Mouse (Mus musculus): Measurements from ENCODE around the gene Pkd1.
A peak's percentile ranks its signal among the peaks of the same experiment; 100 is the strongest.

Gene Pkd1

DNA sequence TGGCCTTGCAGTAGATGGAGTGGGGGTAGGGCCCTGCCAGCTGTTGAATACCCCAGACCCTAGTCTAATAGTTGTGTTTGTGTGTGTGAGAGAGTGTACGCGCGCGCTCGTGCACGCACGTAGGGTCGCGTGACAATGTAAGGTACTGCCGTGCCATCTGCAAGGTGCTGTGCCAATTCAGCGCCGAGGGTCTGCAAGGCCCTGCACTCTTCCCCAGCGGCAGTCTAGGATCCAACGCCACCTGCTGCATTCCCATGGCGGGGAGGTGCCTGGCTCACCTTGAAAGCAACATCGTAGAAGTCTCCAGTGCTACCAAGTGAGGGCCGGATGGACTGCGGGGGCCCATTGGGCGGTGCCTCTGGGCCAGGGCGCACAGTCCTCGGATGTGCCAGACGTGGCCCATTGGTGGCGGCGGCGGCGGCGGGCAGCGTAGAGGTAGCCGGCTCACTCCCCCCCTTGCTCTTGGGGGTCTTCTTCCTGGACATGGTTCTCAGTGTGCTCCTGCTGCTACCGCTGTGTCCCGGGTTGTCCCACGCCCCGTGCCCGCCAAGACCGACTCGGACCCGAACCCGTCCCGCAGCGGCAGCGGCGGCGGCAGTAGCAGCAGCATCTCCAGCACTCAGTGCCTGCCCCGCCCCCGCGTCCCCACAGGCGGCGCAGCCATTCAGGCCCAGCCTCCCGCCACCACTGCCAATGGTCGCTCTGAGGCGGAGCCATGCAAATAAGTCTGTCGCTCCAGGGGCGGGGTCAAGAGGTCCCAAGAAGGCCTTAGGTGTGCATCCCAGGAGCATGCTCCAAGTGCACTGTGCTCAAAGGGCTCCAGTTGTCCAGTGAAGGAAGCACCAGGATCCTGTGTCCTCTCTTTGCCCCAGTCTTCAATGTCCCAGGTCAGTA, 16.3 kb upstream of the Pkd1 start:
- DNase-seq (ENCODE audit: low read depth, low spot score), result peak; percentile 74

DNA sequence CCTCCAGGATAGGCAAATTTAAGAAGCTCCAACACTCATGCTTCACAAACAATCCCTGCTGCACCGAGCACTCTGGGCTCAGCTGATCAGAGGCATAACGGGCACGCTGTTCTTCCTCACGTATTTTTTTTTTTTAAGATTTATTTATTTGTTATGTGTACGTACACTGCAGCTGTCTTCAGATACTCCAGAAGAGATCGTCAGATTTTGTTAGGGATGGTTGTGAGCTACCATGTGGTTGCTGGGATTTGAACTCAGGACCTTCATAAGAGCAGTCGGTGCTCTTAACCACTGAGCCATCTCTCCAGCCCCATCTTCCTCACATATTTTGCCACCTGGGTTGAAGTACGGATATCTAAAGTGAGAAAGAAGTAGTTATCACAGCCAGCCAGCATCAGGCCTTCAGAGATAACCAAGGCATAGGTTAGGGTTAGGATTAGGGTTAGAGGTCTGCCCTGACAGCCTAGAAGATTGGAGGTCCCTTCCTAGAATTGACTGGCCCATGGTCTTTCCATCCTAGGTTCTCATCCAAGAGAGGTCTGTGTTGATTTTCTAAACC, 15.4 kb upstream of the Pkd1 start, which contains the start of gene Rab26:
TSS of gene Rab26 (minus strand) at position 51 of the 559 bp plus-strand sequence.
- DNase-seq (ENCODE audit: low read depth, low spot score), result no peak

DNA sequence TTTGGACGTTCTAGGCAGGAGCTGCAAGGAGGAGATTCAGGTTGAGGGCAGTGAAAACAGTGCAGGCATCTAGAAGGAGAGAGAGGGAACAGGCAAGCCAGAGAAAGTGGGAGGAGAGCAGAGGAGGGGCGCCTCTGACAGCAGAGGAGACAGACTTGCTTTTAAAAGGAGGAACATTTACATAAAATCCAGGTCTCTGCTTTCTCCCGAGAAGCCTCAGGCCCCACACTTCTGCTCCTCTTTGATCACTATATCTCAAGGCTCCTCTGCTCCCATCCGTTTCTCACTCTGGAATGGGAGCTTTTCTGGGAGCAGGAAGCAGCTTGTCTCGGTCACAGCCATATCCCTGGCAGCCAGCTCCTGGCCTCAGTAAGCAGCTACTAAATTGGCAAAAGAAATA, 14.3 kb upstream of the Pkd1 start:
- DNase-seq (ENCODE audit: low read depth, low spot score), result no peak

DNA sequence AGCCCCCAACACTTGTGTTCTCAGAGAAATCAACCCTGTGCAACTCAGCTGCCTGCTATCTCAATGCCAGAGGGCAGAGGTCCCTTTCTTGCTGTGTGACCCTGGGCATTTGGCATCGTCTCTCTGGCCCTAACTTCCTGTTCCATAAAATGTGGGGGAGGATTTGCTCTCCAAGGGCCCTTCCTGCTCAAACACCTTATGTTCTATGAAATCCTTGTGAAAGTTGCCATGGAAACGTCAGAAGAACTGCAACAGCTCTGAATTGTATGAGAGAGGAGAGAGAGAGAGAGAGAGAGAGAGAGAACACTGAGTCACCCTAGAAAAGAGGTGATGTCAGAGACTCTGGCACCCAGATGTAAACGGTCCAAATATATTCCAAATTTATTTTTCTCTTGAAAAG, 12.1 kb upstream of the Pkd1 start:
- DNase-seq (ENCODE audit: low read depth, low spot score), result no peak

DNA sequence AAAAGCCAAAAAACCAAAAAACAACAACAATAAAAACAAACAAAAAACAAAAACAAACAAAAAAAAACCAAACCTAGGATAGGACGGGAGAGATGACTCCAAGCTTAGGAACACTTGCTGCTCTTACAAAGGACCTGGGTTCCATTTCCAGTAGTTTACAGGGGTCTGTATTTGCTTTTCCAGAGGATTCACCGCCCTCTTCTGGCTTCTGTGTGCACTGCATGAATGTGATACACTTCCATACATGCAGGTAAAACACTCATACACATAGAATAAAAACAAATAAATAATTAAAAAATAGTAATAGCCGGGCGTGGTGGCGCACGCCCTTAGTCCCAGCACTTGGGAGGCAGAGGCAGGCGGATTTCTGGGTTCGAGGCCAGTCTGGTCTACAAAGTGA, 10.7 kb upstream of the Pkd1 start:
- no peak for DNase-seq (ENCODE audit: low read depth, low spot score)

DNA sequence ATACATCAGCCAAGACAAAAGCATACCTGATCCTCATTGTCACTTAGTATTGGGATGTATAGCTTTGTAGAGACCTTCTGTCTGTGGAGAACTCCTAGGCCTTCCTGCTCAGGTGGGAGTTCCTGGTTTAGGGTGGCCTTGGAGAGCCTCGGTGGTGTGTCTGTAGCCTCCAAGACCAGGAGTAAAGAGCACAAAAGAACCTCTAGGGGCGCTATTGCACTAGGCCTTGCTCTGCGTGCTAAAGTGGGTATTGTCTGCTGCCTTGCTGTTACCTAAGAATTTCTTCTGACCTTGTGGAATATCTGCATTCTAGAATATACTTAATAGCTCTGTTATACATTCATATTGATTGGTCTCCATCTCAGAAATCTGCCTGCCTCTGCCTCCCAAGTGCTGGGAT, 9.3 kb upstream of the Pkd1 start:
- no peak for DNase-seq (ENCODE audit: low read depth, low spot score)

DNA sequence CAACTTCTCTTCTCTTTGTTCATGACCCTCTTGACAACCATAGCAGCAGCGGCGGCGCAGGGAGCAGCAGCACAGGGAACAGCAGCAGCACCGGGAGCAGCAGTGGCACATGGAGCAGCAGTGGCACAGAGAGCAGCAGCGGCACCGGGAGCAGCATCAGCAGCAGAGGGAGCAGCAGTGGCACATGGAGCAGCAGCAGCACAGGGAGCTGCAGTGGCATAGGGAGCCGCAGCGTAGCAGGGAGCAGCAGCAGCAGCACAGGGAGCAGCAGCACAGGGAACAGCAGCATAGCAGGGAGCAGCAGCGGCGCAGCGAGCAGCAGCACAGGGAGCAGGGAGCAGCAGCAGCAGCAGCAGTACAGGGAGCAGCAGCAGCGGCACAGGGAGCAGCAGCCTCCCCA, 5.0 kb upstream of the Pkd1 start:
- DNase-seq (ENCODE audit: low read depth, low spot score), result no peak

DNA sequence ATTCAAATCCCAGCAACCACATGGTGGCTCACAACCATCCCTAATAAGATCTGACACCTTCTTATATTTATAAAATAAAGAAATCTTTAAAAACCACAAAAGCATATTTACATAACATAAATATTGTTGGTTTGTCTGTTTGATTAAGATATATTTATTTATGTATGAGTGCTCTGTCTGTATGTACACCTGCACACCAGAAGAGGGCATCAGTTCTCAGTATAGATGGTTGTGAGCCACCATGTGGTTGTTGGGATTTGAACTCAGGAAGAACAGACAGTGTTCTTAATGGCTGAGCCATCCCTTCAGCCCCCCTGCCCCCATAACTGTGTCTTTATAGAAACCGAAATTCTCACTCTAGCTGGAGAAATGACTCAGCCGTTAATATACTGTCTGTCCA, 4.4 kb upstream of the Pkd1 start:
- DNase-seq (ENCODE audit: low read depth, low spot score), result no peak

DNA sequence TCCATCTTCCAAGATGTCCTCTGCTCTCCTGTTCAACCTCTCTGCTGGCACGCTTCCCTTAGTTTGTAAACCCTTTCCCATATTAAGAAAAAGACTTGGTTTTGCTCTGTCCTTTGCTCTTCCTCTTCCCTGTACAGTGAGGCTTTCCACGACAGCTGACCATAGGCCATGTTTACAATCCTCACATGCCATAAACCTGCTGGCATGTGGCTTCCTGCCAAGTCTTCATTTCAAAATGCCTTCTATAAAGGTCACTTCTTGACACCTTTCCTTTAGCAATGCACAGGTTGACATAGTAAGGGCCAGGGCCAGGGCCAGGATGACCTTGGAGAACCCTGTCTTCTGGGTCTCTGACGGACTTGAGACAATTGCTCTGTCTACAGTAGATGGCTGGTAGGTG, 3.4 kb upstream of the Pkd1 start:
- DNase-seq (ENCODE audit: low read depth, low spot score), result no peak

DNA sequence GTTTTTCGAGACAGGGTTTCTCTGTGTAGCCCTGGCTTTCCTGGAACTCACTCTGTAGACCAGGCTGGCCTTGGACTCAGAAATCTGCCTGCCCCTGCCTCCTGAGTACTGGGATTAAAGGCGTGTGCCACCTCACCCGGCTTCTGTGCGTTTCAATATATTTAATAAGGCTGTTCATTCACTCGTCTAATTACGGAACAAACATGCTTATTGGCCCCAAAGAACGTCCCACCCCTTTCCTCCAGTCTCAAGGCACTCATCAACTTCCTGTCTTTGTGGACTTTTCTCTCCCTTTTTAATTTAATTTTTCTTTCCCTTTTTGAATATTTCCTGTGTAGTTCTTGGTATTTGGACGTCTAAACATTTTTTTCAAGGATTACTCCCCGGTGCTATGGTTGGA, 1.2 kb upstream of the Pkd1 start:
- DNase-seq (ENCODE audit: low read depth, low spot score), result no peak

DNA sequence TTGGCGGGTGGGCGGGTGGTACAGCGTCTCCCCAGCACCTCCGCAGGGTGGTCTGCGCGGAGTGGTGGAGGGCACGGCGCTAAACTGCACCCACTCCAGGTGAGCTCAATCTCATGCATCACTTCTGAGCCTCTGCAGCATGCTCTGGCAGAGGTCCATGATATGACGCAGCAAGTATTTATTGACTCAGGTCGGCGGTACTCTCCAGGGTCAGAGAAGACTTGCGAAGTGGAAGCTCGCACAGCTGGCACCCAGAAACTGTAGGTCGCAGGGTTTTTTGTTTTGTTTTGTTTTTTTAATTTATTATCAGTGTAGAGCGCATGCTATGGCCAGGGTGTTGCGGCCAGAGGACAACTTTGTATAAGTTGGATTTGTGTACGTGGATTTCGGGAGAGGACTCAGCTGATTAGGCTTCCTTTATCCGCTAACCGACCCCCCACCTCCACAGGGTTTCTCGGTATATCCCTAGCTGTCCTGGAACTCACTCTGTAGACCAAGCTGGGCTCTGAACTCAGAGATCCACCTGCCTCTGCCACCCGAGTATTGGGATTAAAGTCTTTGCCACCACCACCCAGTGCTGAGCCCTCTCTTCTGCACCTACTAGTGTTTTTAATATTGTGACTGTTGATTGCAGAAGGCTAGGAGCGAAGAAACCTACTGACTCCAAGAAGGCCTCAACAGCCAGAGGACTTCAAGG, 565 bp upstream of the Pkd1 start:
- DNase-seq (ENCODE audit: low read depth, low spot score), result no peak

DNA sequence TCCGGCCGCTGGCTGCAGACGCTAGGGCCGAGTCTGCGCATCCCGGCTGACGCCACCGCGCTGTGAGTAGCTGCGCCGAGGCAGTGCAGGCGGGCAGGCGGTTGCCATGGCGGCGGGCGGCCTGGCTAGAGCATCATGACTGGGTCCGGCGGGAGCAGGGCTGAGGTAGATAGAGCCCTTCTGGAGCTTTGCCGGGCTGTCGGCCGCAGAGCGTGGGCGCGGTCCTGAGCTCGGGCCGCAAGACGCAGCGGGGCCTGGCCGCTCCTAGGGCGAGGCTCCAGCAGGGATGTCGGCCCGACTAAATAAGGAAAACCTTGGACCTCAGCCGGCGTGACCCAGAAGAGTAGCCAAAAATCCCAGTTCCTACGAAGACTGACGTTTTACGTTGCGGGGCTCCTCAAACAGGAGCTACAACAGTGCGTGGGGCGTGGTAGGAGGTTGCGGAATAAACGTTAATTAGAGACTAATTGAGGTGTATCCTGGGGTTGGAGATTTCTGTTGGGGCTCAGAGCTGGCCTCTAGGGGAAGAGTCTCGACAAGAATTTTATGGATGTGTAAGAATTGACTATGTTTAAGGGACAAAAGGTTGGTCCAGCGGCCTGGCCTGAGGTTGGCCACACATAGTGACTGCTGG, 899 bp downstream of the Pkd1 start:
- DNase-seq (ENCODE audit: low read depth, low spot score), result no peak

DNA sequence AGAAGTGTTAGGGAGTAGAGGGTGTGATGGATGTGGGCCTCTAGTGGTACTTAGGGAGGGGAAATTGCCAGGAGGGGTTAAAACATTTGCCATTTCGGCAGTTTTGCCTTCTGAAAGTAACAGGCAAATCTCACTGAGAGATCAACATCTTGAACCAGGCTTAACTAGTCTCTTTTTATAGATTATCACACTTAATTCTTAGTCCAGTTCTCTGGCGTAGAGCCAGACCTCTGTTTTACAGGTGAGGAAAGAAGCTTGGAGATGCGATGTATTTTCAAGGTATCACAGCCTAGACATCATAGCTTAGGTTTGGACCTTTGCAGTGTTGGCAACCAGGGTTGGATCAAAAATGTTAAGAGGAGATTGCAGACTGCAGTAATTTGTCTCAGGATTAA, 1.4 kb downstream of the Pkd1 start:
- no peak for DNase-seq (ENCODE audit: low read depth, low spot score)

DNA sequence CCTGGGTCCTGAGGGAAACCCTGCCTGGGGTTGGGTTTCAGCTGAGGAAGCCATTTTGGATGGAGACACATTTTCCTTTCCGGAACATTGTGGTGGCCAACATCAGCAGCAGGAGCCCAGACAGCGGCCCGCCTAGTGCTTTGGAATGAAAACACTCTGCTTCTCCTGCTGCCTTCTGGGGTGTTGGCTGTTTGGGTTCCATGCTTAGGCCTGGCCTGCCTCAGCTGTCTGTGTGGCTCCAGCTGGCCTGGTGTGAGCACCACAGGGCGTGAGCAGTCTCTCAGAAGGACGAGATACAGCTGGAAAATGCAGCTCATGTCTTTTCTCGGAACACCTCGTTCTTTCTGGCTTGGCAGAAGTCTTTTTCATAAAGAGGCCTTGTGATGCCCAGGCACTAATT, 7.5 kb downstream of the Pkd1 start:
- DNase-seq (ENCODE audit: low read depth, low spot score), result no peak

DNA sequence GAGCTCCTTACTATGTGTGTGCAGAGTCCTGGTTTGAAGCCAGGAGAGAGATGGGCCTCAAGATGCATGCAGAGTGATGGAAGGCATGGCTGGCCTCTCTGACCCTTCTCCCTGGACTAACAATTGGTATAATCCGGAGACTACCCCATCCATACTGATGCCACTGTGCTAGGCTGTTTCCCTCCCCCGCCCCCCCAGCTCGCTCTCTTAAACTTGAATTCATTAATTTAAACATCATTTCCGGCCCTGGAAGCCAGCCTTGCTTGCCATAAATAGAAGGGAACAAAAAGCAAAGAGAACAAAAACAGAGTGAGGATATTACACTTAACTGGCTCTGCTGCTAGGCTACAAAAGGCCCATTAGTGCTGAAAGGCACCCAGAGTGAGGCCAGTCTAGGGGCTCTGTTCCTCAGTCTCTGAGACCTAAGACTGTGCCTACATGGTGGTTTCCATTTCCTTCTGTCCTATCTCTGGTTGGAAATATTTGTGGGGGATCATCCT, 9.0 kb downstream of the Pkd1 start:
- DNase-seq (ENCODE audit: low read depth, low spot score), result no peak

DNA sequence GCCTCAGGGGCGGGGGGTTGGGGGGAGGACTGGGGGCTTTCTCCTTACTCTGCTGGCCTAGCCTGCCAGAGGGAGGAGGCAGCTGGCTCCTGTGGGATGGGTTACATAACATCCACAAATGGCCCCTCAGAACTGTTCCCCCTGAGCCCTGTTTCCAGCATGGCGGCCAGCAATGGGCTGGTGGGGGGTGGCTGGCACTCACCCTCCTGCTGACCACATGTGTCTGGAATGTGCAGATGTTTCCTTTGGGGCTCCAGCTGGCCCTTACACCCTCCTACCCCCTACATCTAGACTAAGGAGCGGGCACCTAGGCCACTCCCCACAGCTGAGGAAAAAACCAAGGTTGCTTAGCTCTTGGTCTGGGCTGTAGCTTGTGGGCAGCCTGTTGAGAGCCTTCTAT, 9.5 kb downstream of the Pkd1 start:
- DNase-seq (ENCODE audit: low read depth, low spot score), result no peak

DNA sequence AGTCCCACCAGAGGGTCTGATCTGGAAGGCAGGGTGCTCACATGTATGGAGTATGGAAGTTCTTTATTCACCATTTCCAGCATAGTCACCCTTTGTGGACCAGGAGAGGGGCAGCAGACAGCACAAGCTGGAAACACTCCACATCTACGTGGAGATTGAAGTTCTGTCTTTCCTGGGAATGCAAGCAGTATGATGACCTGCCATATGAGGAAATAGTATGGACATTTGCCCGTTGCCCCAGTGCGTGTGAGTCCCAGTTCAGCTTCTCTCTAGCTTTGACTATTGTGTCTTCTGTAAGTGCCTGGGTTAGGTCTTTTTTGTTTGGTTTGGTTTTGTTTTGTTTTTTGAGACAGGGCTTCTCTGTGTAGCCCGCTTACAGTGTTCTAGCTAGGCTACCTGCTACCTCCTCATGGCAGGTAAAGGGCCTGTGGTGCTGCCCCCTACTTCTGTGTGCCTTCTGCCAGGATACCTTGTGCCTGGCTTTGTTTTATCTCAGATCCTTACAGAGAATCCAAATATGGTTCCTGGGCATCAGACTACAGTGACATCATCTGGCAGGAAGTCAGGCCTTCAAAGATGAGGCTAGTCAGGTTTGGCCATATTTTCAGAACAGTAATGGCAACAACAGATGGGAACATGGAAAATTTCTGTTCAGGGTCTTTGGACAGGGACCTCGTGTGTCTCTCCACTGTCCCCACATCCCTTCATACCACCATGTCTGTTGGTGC, 10.8 kb downstream of the Pkd1 start:
- no peak for DNase-seq (ENCODE audit: low read depth, low spot score)

DNA sequence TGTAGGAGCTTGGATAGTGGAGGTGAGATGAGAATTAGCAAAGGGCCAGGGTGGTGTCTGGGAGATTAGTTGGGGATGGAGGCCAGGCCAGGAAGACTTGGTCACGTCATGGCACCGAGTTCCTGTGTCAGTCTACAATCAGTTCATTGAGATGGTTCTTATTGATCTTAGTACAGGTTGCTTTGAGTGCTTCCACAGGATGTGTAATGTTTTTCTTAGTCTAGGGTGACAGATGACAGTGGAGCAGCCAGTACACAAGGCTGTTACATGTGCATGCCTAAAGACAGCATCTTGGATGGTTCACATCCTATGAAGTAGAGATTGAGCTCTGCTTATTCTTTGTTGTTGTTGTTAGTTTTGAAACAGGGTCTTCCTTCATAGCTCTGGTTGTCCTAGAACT, 12.0 kb downstream of the Pkd1 start:
- no peak for DNase-seq (ENCODE audit: low read depth, low spot score)

DNA sequence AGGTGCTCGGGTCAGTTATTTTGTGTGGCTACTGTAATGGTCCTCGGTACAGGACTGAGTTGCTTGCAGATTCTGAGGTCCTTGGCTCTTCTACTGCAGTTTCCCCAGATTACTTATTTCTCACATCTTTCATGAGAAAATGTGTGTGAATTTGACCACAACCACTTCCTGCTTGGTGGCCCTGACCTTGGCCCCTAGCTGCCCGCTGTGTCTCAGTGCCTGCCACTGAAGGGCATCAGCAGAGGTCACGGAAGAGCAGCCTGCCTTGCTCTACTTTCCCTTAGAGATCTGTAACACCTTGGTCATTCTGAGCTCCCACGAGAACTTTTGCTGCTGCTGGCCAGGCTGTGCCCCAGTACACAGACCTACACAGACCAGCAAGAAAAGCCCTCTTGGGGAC, 14.0 kb downstream of the Pkd1 start:
- DNase-seq (ENCODE audit: low read depth, low spot score), result no peak

DNA sequence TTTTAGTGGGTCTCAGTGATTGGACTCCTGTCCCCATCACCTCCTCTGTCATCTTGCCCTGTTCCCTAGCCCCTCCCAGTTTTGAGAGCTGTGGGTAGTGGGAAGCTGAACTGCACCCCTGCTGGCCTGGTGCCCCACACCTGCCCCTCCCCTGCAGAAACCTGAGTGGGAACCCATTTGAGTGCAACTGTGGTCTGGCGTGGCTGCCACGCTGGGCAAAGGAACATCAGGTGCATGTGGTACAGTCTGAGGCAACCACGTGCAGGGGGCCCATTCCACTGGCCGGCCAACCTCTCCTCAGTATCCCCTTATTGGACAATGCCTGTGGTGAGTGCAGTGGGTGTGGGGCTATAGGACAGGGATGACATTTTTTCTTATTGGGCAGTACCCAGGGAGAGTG, 14.8 kb downstream of the Pkd1 start:
- no peak for DNase-seq (ENCODE audit: low read depth, low spot score)

DNA sequence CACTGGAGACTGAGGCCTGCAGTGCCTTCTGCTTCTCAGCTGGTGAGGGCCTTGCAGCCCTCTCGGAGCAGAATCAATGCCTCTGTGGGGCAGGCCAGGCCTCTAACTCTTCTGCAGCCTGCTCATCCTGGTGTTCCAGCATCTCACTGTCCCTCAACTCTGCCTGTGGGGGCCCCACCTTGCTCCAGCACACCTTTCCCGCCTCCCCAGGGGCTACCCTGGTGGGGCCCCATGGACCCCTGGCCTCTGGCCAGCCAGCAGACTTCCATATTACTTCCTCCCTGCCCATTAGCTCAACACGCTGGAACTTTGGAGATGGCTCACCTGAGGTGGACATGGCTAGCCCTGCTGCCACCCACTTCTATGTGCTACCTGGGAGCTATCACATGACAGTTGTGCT, 15.5 kb downstream of the Pkd1 start:
- DNase-seq (ENCODE audit: low read depth, low spot score), result no peak

DNA sequence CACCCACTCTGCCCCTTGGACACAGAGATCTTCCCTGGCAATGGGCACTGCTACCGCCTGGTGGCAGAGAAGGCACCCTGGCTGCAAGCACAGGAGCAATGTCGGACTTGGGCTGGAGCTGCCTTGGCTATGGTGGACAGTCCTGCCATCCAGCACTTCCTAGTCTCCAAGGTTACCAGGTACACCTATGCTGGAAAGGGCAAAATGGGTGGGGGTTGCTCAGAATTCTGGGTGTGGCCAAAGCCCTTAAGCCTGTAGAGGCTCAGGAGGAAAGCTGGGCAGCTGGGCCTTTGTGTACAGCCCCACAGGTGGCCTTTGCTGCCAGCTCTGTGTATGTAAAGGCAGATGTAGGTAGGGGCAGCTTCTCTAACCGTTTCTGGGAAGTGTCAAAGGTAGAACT, 16.2 kb downstream of the Pkd1 start:
- DNase-seq (ENCODE audit: low read depth, low spot score), result no peak
